ENCODE assay signal across 22 mouse cellular contexts in the genomic region with DNA sequence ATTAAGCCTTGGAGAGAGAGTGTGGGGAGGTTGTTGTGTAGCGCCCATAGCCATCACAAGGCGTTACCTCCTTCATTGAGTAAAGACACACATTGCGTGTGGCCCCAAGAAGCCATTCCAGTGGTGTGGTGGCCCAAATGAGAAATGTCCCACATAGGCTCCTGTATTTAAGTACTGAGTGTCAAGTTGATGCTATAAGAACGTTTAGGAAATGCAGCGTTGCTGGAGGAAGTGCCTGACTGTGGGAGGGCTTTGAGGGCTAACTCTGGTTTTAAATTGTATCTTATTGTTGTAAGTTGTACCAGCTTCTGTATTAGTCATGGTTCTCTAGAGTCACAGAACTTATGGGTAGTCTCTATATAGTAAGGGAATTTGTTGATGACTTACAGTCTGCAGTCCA. TPM values are rescaled to one million over a fixed set of nuclear protein-coding genes. Genes with fewer than 3 reads are reported as not detected.
A peak's percentile ranks its signal among the peaks of the same experiment; 100 is the strongest.
DNase-seq lines count a peak whose midpoint lies in the region; ATAC-seq lines count a peak whose summit lies in the region.
"Had no signal": no experiment of that assay in that cellular context is flagged by ENCODE, and none has a peak within 500 bp of the region (broad histone marks: within the 10 kb centered on the region; RNA-seq: fewer than 3 reads in every experiment).

No protein-coding gene starts in this region.

- H3K9ac ChIP-seq in heart, embryonic 12.5 days, result no peak overlapping the region
- H3K9ac ChIP-seq in midbrain, embryonic 11.5 days (ENCODE audit: low read length), result no peak overlapping the region
- H3K9ac ChIP-seq in midbrain, embryonic 14.5 days (replicated peaks; ENCODE audit: low read length), result no peak overlapping the region
- H3K9ac ChIP-seq in forebrain, embryonic 11.5 days (ENCODE audit: low read length), result no peak overlapping the region

- H3K4me3 ChIP-seq in heart, embryonic 12.5 days, result no peak overlapping the region
- H3K4me3 ChIP-seq in midbrain, embryonic 11.5 days (ENCODE audit: low read depth, low read length), result no peak overlapping the region
- no peak overlapping the region for H3K4me3 ChIP-seq in midbrain, embryonic 14.5 days (replicated peaks; ENCODE audit: low read depth, low read length)
- H3K4me3 ChIP-seq in forebrain, embryonic 11.5 days (ENCODE audit: low read depth, low read length), result no peak overlapping the region

- H3K9me3 ChIP-seq in heart, embryonic 12.5 days (replicated peaks), result no peaks in the 10 kb centered on the region
- no peaks in the 10 kb centered on the region for H3K9me3 ChIP-seq in midbrain, embryonic 11.5 days (ENCODE audit: control insufficient read depth, low read length)
- H3K9me3 ChIP-seq in midbrain, embryonic 14.5 days (ENCODE audit: control insufficient read depth, low read length), result no peaks in the 10 kb centered on the region
- no peaks in the 10 kb centered on the region for H3K9me3 ChIP-seq in forebrain, embryonic 11.5 days (ENCODE audit: control insufficient read depth, low read length)
- H3K9me3 ChIP-seq: G1E had no signal

- DNase-seq in heart, adult 11 months, result peak; percentile 66
- DNase-seq in midbrain, embryonic 11.5 days (ENCODE audit: low spot score, missing footprints), result peak; percentile 67
- DNase-seq in midbrain, embryonic 14.5 days, result no peak
- DNase-seq in 416B (ENCODE audit: low read depth), result peak; percentile 13
- DNase-seq in forebrain, embryonic 11.5 days (ENCODE audit: low spot score), result no peak
- DNase-seq: adrenal gland, adult 2 months; adrenal gland, adult 8-10 months; adrenal gland, postnatal 10 days; adrenal gland, postnatal 14 days; adrenal gland, postnatal 25 days; adrenal gland, postnatal 36 days; B cell, adult 2 months; cerebellum, adult 11 months; cerebellum, adult 11-12 months; cerebellum, adult 18-20 months; cerebellum, adult 2 months had no signal

- ATAC-seq in heart, embryonic 12.5 days (ENCODE audit: insufficient number of reproducible peaks, low FRiP score), result no peak
- no peak for ATAC-seq in midbrain, embryonic 11.5 days (ENCODE audit: low FRiP score)
- ATAC-seq in midbrain, embryonic 14.5 days (ENCODE audit: low FRiP score, low TSS enrichment), result no peak
- no peak for ATAC-seq in forebrain, embryonic 11.5 days (replicated peaks; ENCODE audit: low FRiP score)
- ATAC-seq: activated CD4-positive, CD25-positive, alpha-beta regulatory T cell, adult 4 months; CD4-positive, CD25-positive, alpha-beta regulatory T cell, adult 4 months; Patski had no signal

- no peak overlapping the region for H3K4me2 ChIP-seq in heart, embryonic 12.5 days
- H3K4me2 ChIP-seq in midbrain, embryonic 11.5 days, result no peak overlapping the region
- H3K4me2 ChIP-seq in midbrain, embryonic 14.5 days (ENCODE audit: low read length), result no peak overlapping the region
- H3K4me2 ChIP-seq in forebrain, embryonic 11.5 days (ENCODE audit: low read depth, low read length, severe bottlenecking), result no peak overlapping the region

- H3K27me3 ChIP-seq in heart, embryonic 12.5 days (replicated peaks), result no peaks in the 10 kb centered on the region
- no peaks in the 10 kb centered on the region for H3K27me3 ChIP-seq in midbrain, embryonic 11.5 days (ENCODE audit: control insufficient read depth, insufficient read depth, low read length)
- no peaks in the 10 kb centered on the region for H3K27me3 ChIP-seq in midbrain, embryonic 14.5 days (ENCODE audit: control insufficient read depth, insufficient read depth, low read length)
- no peaks in the 10 kb centered on the region for H3K27me3 ChIP-seq in forebrain, embryonic 11.5 days (ENCODE audit: control insufficient read depth, insufficient read depth, low read length)
- H3K27me3 ChIP-seq: CH12.LX, Patski had no signal

- H3K27ac ChIP-seq in heart, embryonic 12.5 days (ENCODE audit: poor library complexity, severe bottlenecking), result no peak overlapping the region
- H3K27ac ChIP-seq in midbrain, embryonic 11.5 days (ENCODE audit: low read depth, low read length), result no peak overlapping the region
- no peak overlapping the region for H3K27ac ChIP-seq in midbrain, embryonic 14.5 days (replicated peaks; ENCODE audit: low read depth, low read length)
- H3K27ac ChIP-seq in forebrain, embryonic 11.5 days (ENCODE audit: low read depth, low read length), result no peak overlapping the region

- peaks cover 19% of the 10 kb centered on the region for H3K4me1 ChIP-seq in heart, embryonic 12.5 days (replicated peaks)
- peaks cover 6% of the 10 kb centered on the region for H3K4me1 ChIP-seq in midbrain, embryonic 11.5 days (ENCODE audit: control insufficient read depth, insufficient read depth, low read length)
- H3K4me1 ChIP-seq in midbrain, embryonic 14.5 days (ENCODE audit: control insufficient read depth, insufficient read depth, low read length), result peaks cover 11% of the 10 kb centered on the region
- no peaks in the 10 kb centered on the region for H3K4me1 ChIP-seq in forebrain, embryonic 11.5 days (replicated peaks; ENCODE audit: control insufficient read depth, insufficient read depth, low read length)

- 88% methylated on average over 5 of the region's 5 CpGs for WGBS in heart, embryonic 12.5 days
- 95% methylated on average over 5 of the region's 5 CpGs for WGBS in midbrain, embryonic 11.5 days
- 94% methylated on average over 5 of the region's 5 CpGs for WGBS in midbrain, embryonic 14.5 days
- 94% methylated on average over 5 of the region's 5 CpGs for WGBS in forebrain, embryonic 11.5 days

- H3K36me3 ChIP-seq in heart, embryonic 12.5 days, result peaks cover 11% of the 10 kb centered on the region
- peaks cover 3% of the 10 kb centered on the region; the same call in 1 of the 2 replicates for H3K36me3 ChIP-seq in midbrain, embryonic 11.5 days (ENCODE audit: control insufficient read depth, insufficient read depth, low read length)
- H3K36me3 ChIP-seq in midbrain, embryonic 14.5 days (ENCODE audit: control insufficient read depth, insufficient read depth, low read length), result no peaks in the 10 kb centered on the region
- no peaks in the 10 kb centered on the region for H3K36me3 ChIP-seq in forebrain, embryonic 11.5 days (ENCODE audit: control insufficient read depth, insufficient read depth, low read length)

RNA-seq across cellular contexts. Expression of a gene that starts 49.2 kb away (rescaled TPM):
- 5.9 and 6.4 TPM in 2 replicates for polyA plus RNA-seq in heart, embryonic 12.5 days (2016; fragmentation: Nextera tagmentation; extraction: Ambion mirVana)
- 11.5 and 13.7 TPM in 2 replicates for polyA plus RNA-seq in midbrain, embryonic 11.5 days (2014; fragmentation: Nextera tagmentation; extraction: Ambion mirVana)
- 22.2 and 30.6 TPM in 2 replicates for polyA plus RNA-seq in midbrain, embryonic 14.5 days (2014; fragmentation: Nextera tagmentation; extraction: Ambion mirVana)
- 11.8 and 12.9 TPM in 2 replicates for polyA plus RNA-seq in forebrain, embryonic 11.5 days (2014; fragmentation: Nextera tagmentation; extraction: Ambion mirVana)

RNA-seq across cellular contexts. Expression of a gene that starts 49.2 kb away (rescaled TPM):
- polyA plus RNA-seq in heart, embryonic 12.5 days (2016; fragmentation: Nextera tagmentation; extraction: Ambion mirVana), result 0.15 TPM in 1 of 2 replicates, not detected in the other
- 0.19 TPM in 1 of 2 replicates, not detected in the other for polyA plus RNA-seq in midbrain, embryonic 11.5 days (2014; fragmentation: Nextera tagmentation; extraction: Ambion mirVana)
- polyA plus RNA-seq in midbrain, embryonic 14.5 days (2014; fragmentation: Nextera tagmentation; extraction: Ambion mirVana), result 0.74 and 1.3 TPM in 2 replicates
- 0.17 and 0.25 TPM in 2 replicates for polyA plus RNA-seq in forebrain, embryonic 11.5 days (2014; fragmentation: Nextera tagmentation; extraction: Ambion mirVana)
- polyA plus RNA-seq: activated CD4-positive, CD25-positive, alpha-beta regulatory T cell, adult 4 months; CD4-positive, CD25-positive, alpha-beta regulatory T cell, adult 4 months had no signal

RNA-seq across cellular contexts. Expression of a gene that starts 49.3 kb away (rescaled TPM):
- 112 and 118 TPM in 2 replicates for polyA plus RNA-seq in heart, embryonic 12.5 days (2016; fragmentation: Nextera tagmentation; extraction: Ambion mirVana)
- polyA plus RNA-seq in midbrain, embryonic 11.5 days (2014; fragmentation: Nextera tagmentation; extraction: Ambion mirVana), result 118 and 122 TPM in 2 replicates
- 168 and 184 TPM in 2 replicates for polyA plus RNA-seq in midbrain, embryonic 14.5 days (2014; fragmentation: Nextera tagmentation; extraction: Ambion mirVana)
- polyA plus RNA-seq in forebrain, embryonic 11.5 days (2014; fragmentation: Nextera tagmentation; extraction: Ambion mirVana), result 116 and 117 TPM in 2 replicates

Comparison
In these comparisons a context has a peak if more than half of its experiments do, and no peak if none do; other contexts are left out.
1. DNase-seq: peak in heart, adult 11 months (single experiment), midbrain, embryonic 11.5 days (single experiment) and 416B (single experiment); none in midbrain, embryonic 14.5 days (single experiment) and forebrain, embryonic 11.5 days (single experiment).